Mouse (Mus musculus) forebrain, embryonic 12.5 days (tissue): ENCODE results near the gene Homer2. TPM values are rescaled to one million over a fixed set of nuclear protein-coding genes. Genes with fewer than 3 reads are reported as not detected.

Experiments
- ATAC-seq: fragments of 200-750 bp; cut with Nextera tagmentation; 2 replicates; pipeline ENCODE4 v1.8.0; 2017; ENCODE audit warnings: moderate TSS enrichment; ENCODE audit not compliant: low FRiP score
- H3K27ac ChIP-seq: fragments of 300-500 bp; sonication (generic); 2 replicates; pipeline ENCODE4 v1.5.1; 2016; ENCODE audit warnings: mild to moderate bottlenecking
- H3K27me3 ChIP-seq: fragments of 300-500 bp; sonication (generic); 2 replicates; pipeline ENCODE4 v1.6.1; 2016; ENCODE audit warnings: mild to moderate bottlenecking
- H3K36me3 ChIP-seq: fragments of 300-500 bp; sonication (generic); replicated peaks from 2 replicates; pipeline ENCODE4 v1.6.1; 2016; ENCODE audit warnings: mild to moderate bottlenecking
- H3K4me1 ChIP-seq: fragments of 300-500 bp; sonication (generic); 2 replicates; pipeline ENCODE4 v1.6.1; 2016
- H3K4me2 ChIP-seq: fragments of 300-500 bp; sonication (generic); 2 replicates; pipeline ENCODE4 v1.6.1; 2016; ENCODE audit warnings: mild to moderate bottlenecking, moderate library complexity
- H3K4me3 ChIP-seq: fragments of 300-500 bp; sonication (generic); replicated peaks from 2 replicates; pipeline ENCODE4 v1.5.1; 2016; ENCODE audit warnings: mild to moderate bottlenecking
- H3K9ac ChIP-seq: fragments of 300-500 bp; sonication (generic); 2 replicates; pipeline ENCODE4 v1.6.1; 2016; ENCODE audit warnings: mild to moderate bottlenecking
- H3K9me3 ChIP-seq: fragments of 300-500 bp; sonication (generic); 2 replicates; pipeline ENCODE4 v1.6.1; 2016
- WGBS: fragments of 180-500 bp; shearing (Covaris S2); methylation state at CpG from one replicate; pipeline ENCODE4 v1.1.7; 2016; 5-methylcytosine and 5-hydroxymethylcytosine counted together
- polyA plus RNA-seq: library from polyadenylated mRNA; unstranded; fragments of >200 nt; fragmentation: Nextera tagmentation; extraction: Ambion mirVana; gene quantifications from 2 replicates; pipeline ENCODE4 v1.2.1, GENCODE M21; 2016

The Homer2 gene
- polyA plus RNA-seq, 1 experiment from 2014 or later, result 33.3 TPM

DNA sequence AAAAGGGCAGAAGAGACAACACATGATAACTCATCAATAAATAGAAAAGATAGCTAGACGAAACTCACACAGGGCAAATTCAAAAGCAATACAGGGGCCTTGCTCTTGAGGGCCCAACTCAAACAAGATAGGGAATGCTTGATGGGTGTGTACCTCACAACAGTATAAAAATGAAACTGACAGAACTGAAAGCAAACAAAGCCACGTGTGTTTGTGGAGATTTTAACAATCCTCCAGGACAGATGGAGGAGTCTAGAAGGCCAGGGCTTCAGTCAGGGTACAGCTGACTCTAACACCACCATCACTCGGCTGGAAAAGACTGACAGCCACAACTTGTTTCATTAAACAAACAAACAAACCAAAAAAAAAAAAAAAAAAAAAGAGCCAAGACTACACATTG lies 44.3 kb downstream of the Homer2 start:
- Histone ChIP-seq H3K27me3 (no peaks in the 10 kb centered on the region), H3K4me3 (no peak overlapping the region), H3K36me3 (no peaks in the 10 kb centered on the region), H3K27ac (no peak overlapping the region), H3K4me2 (no peak overlapping the region), H3K9ac (no peak overlapping the region), H3K4me1 (no peaks in the 10 kb centered on the region), H3K9me3 (no peaks in the 10 kb centered on the region)
- ATAC-seq, result no peak
- WGBS, result 68% methylated on average over 3 of the region's 3 CpGs

DNA sequence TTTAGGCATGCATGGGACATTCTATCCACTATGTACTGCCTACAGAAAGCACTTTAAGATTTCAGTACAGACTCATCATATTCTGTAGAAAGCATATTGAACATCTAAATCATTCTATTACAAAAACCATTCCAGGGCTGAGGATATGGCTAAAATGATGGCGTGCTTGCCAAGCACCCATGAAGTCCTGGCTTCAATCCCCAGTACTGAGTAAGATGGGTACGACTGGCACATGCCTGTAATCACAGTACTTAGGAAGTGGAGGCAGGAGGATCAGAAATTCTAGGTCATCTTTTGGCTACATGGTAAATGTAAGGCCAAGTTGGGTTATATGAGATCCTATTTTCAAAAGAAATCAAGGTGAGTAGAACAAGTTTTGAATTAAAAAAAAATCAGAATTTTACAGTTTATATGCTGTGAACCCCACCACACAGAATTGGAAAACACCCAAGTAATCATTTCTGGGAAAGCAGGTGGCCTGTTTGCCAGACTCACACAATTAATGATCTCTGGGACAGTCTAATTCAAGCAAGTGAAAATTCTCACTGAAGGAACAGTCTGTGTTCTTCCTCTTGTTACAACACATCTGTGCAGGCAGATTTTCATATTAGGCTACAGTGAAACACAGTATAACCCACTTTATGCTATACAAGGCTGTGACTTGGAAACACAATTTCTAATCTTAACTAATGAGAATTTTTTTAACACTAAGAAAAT lies 49.5 kb downstream of the Homer2 start:
- Histone ChIP-seq H3K9me3 (no peaks in the 10 kb centered on the region), H3K4me1 (peaks cover 31% of the 10 kb centered on the region), H3K27me3 (no peaks in the 10 kb centered on the region), H3K9ac (no peak overlapping the region), H3K36me3 (no peaks in the 10 kb centered on the region), H3K4me3 (no peak overlapping the region), H3K4me2 (no peak overlapping the region), H3K27ac (no peak overlapping the region; the same call in 1 of the 2 replicates)
- WGBS, result 88% methylated on average over 2 of the region's 2 CpGs
- ATAC-seq, result no peak

DNA sequence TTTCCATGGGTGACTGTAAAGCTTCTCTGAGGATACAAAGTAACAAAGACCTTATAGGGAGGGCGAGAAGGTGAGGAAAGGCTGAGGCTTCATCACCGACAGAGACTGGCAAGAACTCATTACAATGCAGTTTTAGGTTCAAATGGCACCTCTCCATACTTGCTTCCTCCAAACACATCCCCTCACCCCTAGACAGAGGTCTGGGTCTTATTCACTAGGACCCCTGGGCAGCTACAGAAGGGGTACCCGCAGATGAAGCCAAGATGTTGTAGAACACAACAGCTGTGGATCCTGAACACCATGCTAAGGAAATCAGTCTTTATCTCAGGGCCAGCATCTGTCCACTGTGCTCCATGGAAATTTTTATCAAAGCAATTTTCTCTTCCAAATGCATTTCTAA lies 50.3 kb downstream of the Homer2 start:
- no peak for ATAC-seq
- no peak overlapping the region for H3K4me2 ChIP-seq
- H3K27ac ChIP-seq, result peak overlapping the region; percentile 81
- H3K4me1 ChIP-seq, result peaks cover 38% of the 10 kb centered on the region
- H3K4me3 ChIP-seq, result no peak overlapping the region
- H3K36me3 ChIP-seq, result no peaks in the 10 kb centered on the region
- H3K27me3 ChIP-seq, result no peaks in the 10 kb centered on the region
- no peaks in the 10 kb centered on the region for H3K9me3 ChIP-seq
- no peak overlapping the region for H3K9ac ChIP-seq
- 66% methylated on average over 3 of the region's 3 CpGs for WGBS

GRCm38 (mm10) chr7:81656635-81657034 lies 50.7 kb downstream of the Homer2 start:
- peaks cover 42% of the 10 kb centered on the region for H3K4me1 ChIP-seq
- H3K4me2 ChIP-seq, result no peak overlapping the region
- peak; percentile 42 for ATAC-seq
- H3K4me3 ChIP-seq, result no peak overlapping the region
- H3K9ac ChIP-seq, result no peak overlapping the region
- 54% methylated on average over 8 of the region's 8 CpGs for whole genome bisulfite sequencing
- H3K36me3 ChIP-seq, result no peaks in the 10 kb centered on the region
- peak overlapping the region; percentile 81 for H3K27ac ChIP-seq
- H3K9me3 ChIP-seq, result no peaks in the 10 kb centered on the region
- no peaks in the 10 kb centered on the region for H3K27me3 ChIP-seq

GRCm38 (mm10) chr7:81654946-81655718 lies 52.2 kb downstream of the Homer2 start:
- Histone ChIP-seq H3K27me3 (no peaks in the 10 kb centered on the region), H3K4me2 (no peak overlapping the region), H3K4me1 (peaks cover 54% of the 10 kb centered on the region), H3K27ac (peak overlapping the region; percentile 57), H3K9ac (no peak overlapping the region), H3K36me3 (no peaks in the 10 kb centered on the region), H3K4me3 (no peak overlapping the region), H3K9me3 (no peaks in the 10 kb centered on the region)
- ATAC-seq, result no peak
- 57% methylated on average over 9 of the region's 9 CpGs for WGBS

DNA sequence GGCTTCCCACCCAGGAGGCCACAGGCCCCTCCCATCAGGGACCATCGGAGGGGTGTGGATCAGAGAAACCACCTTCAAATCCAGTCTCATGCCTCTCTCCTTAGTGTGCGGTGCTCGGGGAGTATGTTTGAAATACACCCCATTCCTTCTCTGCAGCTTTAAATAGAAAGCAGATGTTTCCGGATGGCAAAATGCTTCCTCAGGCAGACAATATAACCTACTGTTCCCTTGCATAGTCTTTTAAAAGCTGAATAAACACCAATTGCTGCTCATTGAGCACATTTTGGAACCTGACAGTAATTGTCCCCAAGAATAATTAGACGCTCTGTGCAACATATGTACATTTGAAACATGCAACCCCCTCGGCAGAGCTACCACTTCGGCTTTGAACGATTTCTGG lies 53.3 kb downstream of the Homer2 start:
- H3K27ac ChIP-seq, result peak overlapping the region; percentile 80
- 41% methylated on average over 8 of the region's 8 CpGs for WGBS
- H3K9me3 ChIP-seq, result no peaks in the 10 kb centered on the region
- no peak for ATAC-seq
- no peak overlapping the region for H3K4me3 ChIP-seq
- H3K4me1 ChIP-seq, result peaks cover 65% of the 10 kb centered on the region
- 0 out of 2 replicates have a peak overlapping the region, but pooled peaks have one; percentile 10 for H3K4me2 ChIP-seq
- no peak overlapping the region for H3K9ac ChIP-seq
- no peaks in the 10 kb centered on the region for H3K27me3 ChIP-seq
- no peaks in the 10 kb centered on the region for H3K36me3 ChIP-seq

DNA sequence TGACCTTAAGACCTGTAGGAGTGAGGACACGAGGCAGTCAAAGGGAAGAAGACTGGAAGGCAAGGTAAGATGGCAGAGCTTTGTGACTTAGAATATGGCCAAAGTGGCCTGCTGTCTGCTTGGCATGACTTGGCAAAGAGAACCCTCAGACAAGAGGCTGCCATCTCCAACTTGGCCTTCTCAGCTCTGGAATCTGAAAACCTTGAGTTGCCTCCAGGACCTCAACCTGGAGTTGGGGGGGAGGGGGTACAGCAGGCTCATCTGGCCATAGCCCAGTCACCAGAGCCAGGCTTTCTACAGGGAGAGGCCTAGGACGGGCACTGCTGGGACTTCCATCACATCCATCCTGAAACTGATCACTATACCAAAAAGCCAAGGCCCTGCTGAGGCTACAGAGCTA lies 55.0 kb downstream of the Homer2 start:
- Histone ChIP-seq H3K27me3 (no peaks in the 10 kb centered on the region), H3K9ac (no peak overlapping the region), H3K4me1 (peaks cover 70% of the 10 kb centered on the region), H3K27ac (peak overlapping the region; percentile 73; the same call in 1 of the 2 replicates), H3K4me3 (no peak overlapping the region), H3K36me3 (no peaks in the 10 kb centered on the region), H3K9me3 (no peaks in the 10 kb centered on the region), H3K4me2 (no peak overlapping the region)
- ATAC-seq, result no peak
- 70% methylated on average over 2 of the region's 2 CpGs for WGBS

- no peaks in the 10 kb centered on the region for H3K9me3 ChIP-seq
- ATAC-seq, result peak; percentile 25; the same call in 1 of the 2 replicates
- H3K36me3 ChIP-seq, result no peaks in the 10 kb centered on the region
- no peak overlapping the region for H3K9ac ChIP-seq
- no peaks in the 10 kb centered on the region for H3K27me3 ChIP-seq
- H3K4me1 ChIP-seq, result peaks cover 64% of the 10 kb centered on the region
- no peak overlapping the region for H3K4me3 ChIP-seq
- 62% methylated on average over 5 of the region's 5 CpGs for WGBS
- no peak overlapping the region for H3K4me2 ChIP-seq
- peak overlapping the region; percentile 73 for H3K27ac ChIP-seq
Observed at GRCm38 (mm10) chr7:81651284-81651683, 56.0 kb downstream of the Homer2 start.

DNA sequence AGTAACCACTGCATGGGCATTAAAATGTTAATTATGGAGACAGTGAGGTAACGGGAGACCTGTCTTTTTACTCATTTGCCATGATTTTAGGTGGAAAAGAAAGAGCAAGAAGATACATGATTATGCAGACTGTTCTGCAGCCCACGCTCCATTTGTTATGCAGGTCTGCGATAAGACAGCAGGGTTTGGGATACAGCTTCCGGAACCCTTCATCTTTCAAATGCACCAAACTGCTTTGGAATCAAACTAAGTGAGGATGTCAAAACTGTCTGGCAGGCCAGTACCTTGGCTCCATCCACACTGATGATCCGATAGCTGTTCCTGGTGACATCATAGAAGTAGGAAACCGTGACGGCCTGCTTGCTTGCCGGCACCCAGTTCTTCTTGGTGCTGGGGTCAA lies 58.1 kb downstream of the Homer2 start:
- Histone ChIP-seq H3K9ac (no peak overlapping the region), H3K9me3 (no peaks in the 10 kb centered on the region), H3K4me3 (no peak overlapping the region), H3K27ac (0 out of 2 replicates have a peak overlapping the region, but pooled peaks have one; percentile 46), H3K36me3 (no peaks in the 10 kb centered on the region), H3K4me1 (peaks cover 54% of the 10 kb centered on the region), H3K27me3 (no peaks in the 10 kb centered on the region), H3K4me2 (no peak overlapping the region)
- WGBS, result 75% methylated on average over 8 of the region's 8 CpGs
- no peak for ATAC-seq

GRCm38 (mm10) chr7:81647959-81648358 lies 59.4 kb downstream of the Homer2 start:
- H3K4me3 ChIP-seq, result no peak overlapping the region
- WGBS, result 56% methylated on average over 5 of the region's 5 CpGs
- no peak overlapping the region for H3K9ac ChIP-seq
- H3K27ac ChIP-seq, result no peak overlapping the region
- peaks cover 41% of the 10 kb centered on the region for H3K4me1 ChIP-seq
- no peaks in the 10 kb centered on the region for H3K9me3 ChIP-seq
- no peaks in the 10 kb centered on the region for H3K36me3 ChIP-seq
- H3K4me2 ChIP-seq, result no peak overlapping the region
- H3K27me3 ChIP-seq, result no peaks in the 10 kb centered on the region
- no peak for ATAC-seq

GRCm38 (mm10) chr7:81644551-81645235 lies 62.6 kb downstream of the Homer2 start:
- H3K4me2 ChIP-seq, result no peak overlapping the region
- H3K9me3 ChIP-seq, result no peaks in the 10 kb centered on the region
- no peaks in the 10 kb centered on the region for H3K36me3 ChIP-seq
- no peak for ATAC-seq
- no peak overlapping the region for H3K9ac ChIP-seq
- no peak overlapping the region for H3K27ac ChIP-seq
- peaks cover 12% of the 10 kb centered on the region for H3K4me1 ChIP-seq
- 83% methylated on average over 7 of the region's 7 CpGs for WGBS
- no peak overlapping the region for H3K4me3 ChIP-seq
- no peaks in the 10 kb centered on the region for H3K27me3 ChIP-seq

- no peak overlapping the region for H3K4me2 ChIP-seq
- H3K4me3 ChIP-seq, result no peak overlapping the region
- no peak overlapping the region for H3K9ac ChIP-seq
- H3K27me3 ChIP-seq, result no peaks in the 10 kb centered on the region
- no peaks in the 10 kb centered on the region for H3K4me1 ChIP-seq
- no peak overlapping the region for H3K27ac ChIP-seq
- H3K36me3 ChIP-seq, result no peaks in the 10 kb centered on the region
- H3K9me3 ChIP-seq, result no peaks in the 10 kb centered on the region
- 88% methylated on average over 6 of the region's 6 CpGs for WGBS
- ATAC-seq, result no peak
Observed at GRCm38 (mm10) chr7:81641101-81641500, 66.2 kb downstream of the Homer2 start.
